Mouse (Mus musculus) spleen, embryonic (tissue): ENCODE measurements around the gene Schip1.

Experiments
- CTCF ChIA-PET: fragments of 350-600 bp; sonication (Branson Sonifier 250); formaldehyde crosslinking; loops from one replicate; lab custom pipeline; 2022; lab: Charles Lee

Schip1 gene

GRCm38 (mm10) chr3:68582103-68582740 is 517.6 kb downstream of the Schip1 start:
- CTCF ChIA-PET = no interaction called here

- CTCF ChIA-PET = no interaction called here
Observed at GRCm38 (mm10) chr3:68583031-68583693, 518.6 kb downstream of the Schip1 start.

GRCm38 (mm10) chr3:68583771-68584511 is 519.3 kb downstream of the Schip1 start:
- CTCF ChIA-PET = no interaction called here

GRCm38 (mm10) chr3:68585213-68585612 is 520.6 kb downstream of the Schip1 start:
- CTCF ChIA-PET = no interaction called here

GRCm38 (mm10) chr3:68586646-68587064 is 522.1 kb downstream of the Schip1 start:
- CTCF ChIA-PET = no interaction called here

- CTCF ChIA-PET = no interaction called here
Observed at GRCm38 (mm10) chr3:68587567-68588245, 523.1 kb downstream of the Schip1 start.

GRCm38 (mm10) chr3:68589220-68589840 is 524.7 kb downstream of the Schip1 start:
- CTCF ChIA-PET = no interaction called here

GRCm38 (mm10) chr3:68590436-68590835 is 525.8 kb downstream of the Schip1 start:
- CTCF ChIA-PET = no interaction called here

- CTCF ChIA-PET = interaction anchor here (0.6 kb wide), 1 partner anchor 895 kb away, joined by 3 read pairs; no protein-coding TSS in a partner anchor
Observed at GRCm38 (mm10) chr3:68592575-68592974, 528.0 kb downstream of the Schip1 start.

GRCm38 (mm10) chr3:68593073-68593867 is 528.7 kb downstream of the Schip1 start:
- CTCF ChIA-PET = interaction anchor here (0.6 kb wide), 1 partner anchor 895 kb away, joined by 3 read pairs; no protein-coding TSS in a partner anchor

- CTCF ChIA-PET = no interaction called here
Observed at GRCm38 (mm10) chr3:68595316-68595925, 530.8 kb downstream of the Schip1 start.

GRCm38 (mm10) chr3:68596938-68597337 is 532.3 kb downstream of the Schip1 start:
- CTCF ChIA-PET = no interaction called here

- CTCF ChIA-PET = interaction anchor here (0.6 kb wide), 1 partner anchor 8 kb away, joined by 3 read pairs; no protein-coding TSS in a partner anchor
Observed at GRCm38 (mm10) chr3:68602891-68603290, 538.3 kb downstream of the Schip1 start.

GRCm38 (mm10) chr3:68604467-68604866 is 539.9 kb downstream of the Schip1 start:
- CTCF ChIA-PET = no interaction called here

GRCm38 (mm10) chr3:68604962-68605361 is 540.4 kb downstream of the Schip1 start:
- CTCF ChIA-PET = interaction anchor here (0.6 kb wide), 1 partner anchor 1222 kb away, joined by 4 read pairs; no protein-coding TSS in a partner anchor

- CTCF ChIA-PET = no interaction called here
Observed at GRCm38 (mm10) chr3:68605942-68606603, 541.5 kb downstream of the Schip1 start.

GRCm38 (mm10) chr3:68606730-68607129 is 542.1 kb downstream of the Schip1 start:
- CTCF ChIA-PET = no interaction called here

- CTCF ChIA-PET = no interaction called here
Observed at GRCm38 (mm10) chr3:68607336-68607735, 542.7 kb downstream of the Schip1 start.

GRCm38 (mm10) chr3:68608848-68609497 is 544.4 kb downstream of the Schip1 start:
- CTCF ChIA-PET = no interaction called here
